Mouse (Mus musculus): ENCODE data around the gene Mfsd4b1. TPM values are rescaled to one million over a fixed set of nuclear protein-coding genes. Genes with fewer than 3 reads are reported as not detected.

The Mfsd4b1 gene
- total and polyA plus RNA-seq, 3 experiments, result not detected

DNA sequence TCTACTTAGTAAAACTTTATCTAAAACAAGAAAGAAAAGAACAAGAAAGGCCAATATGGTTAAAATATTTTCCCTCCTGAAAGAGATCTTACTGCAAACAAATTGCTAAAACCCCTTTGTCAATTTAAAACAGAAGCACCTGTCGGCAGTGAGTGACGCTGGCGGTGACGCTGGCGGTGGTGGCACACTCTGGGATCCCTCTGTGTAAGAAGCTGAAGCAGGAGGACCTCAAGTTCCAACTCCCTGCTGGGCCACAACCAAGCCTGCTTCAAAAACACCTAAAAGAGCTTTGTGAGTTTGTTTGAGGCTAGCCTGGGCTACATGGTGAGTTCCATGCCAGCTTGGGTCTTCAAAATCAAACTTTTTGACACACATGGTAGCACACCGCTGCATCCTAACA is 9.9 kb upstream of the Mfsd4b1 start:
- no peak overlapping the region for H3K4me3 ChIP-seq (ENCODE audit: control insufficient read depth in 1 of 2, insufficient read depth in 1 of 2, low read depth in 2 of 2, low read length in 2 of 2)
- no peak overlapping the region for H3K27ac ChIP-seq (ENCODE audit: control insufficient read depth, low read depth, low read length)
- H3K36me3 ChIP-seq (ENCODE audit: control insufficient read depth in 1 of 2, insufficient read depth in 2 of 2, low read length in 2 of 2), result no peaks in the 10 kb centered on the region
- no peak for TF ChIP-seq CHD2 (IDR thresholded peaks at IDR 0.05; ENCODE audit: low read length)
- no peak for TF ChIP-seq TAL1 (IDR thresholded peaks at IDR 0.05; ENCODE audit: low read length)
- no peak for TF ChIP-seq POLR2A (IDR thresholded peaks at IDR 0.05; ENCODE audit: control insufficient read depth in 1 of 2, insufficient read depth in 1 of 2, low read depth in 1 of 2, low read length in 2 of 2, poor library complexity in 1 of 2)
- no peak for TF ChIP-seq BHLHE40 (IDR thresholded peaks at IDR 0.05; ENCODE audit: borderline replicate concordance, low read depth, low read length)
- no peak for TF ChIP-seq NRF1 (IDR thresholded peaks at IDR 0.05; ENCODE audit: insufficient read depth, low read depth, low read length, poor library complexity, severe bottlenecking)
- TF ChIP-seq KAT2A (conservative IDR thresholded peaks at IDR 0.05; ENCODE audit: low read depth, low read length), result no peak
- no peak for TF ChIP-seq ZNF384 (IDR thresholded peaks at IDR 0.05; ENCODE audit: low read depth, low read length)
- no peak for TF ChIP-seq GABPA (IDR thresholded peaks at IDR 0.05; ENCODE audit: low read depth, low read length)
- no peak for TF ChIP-seq ETS1 (IDR thresholded peaks at IDR 0.05; ENCODE audit: low read depth, low read length)
- no peak for TF ChIP-seq TBP (IDR thresholded peaks at IDR 0.05; ENCODE audit: low read depth, low read length)
- no peak for TF ChIP-seq MXI1 (IDR thresholded peaks at IDR 0.05; ENCODE audit: low read depth, low read length)
- TF ChIP-seq EP300 (IDR thresholded peaks at IDR 0.05; ENCODE audit: low read depth in 1 of 2, low read length in 2 of 2), result no peak
- TF ChIP-seq HCFC1 (IDR thresholded peaks at IDR 0.05; ENCODE audit: low read depth, low read length), result no peak
- TF ChIP-seq CHD1 (IDR thresholded peaks at IDR 0.05; ENCODE audit: low read depth, low read length), result no peak
- no peak for TF ChIP-seq MAX (IDR thresholded peaks at IDR 0.05; ENCODE audit: low read length)
- no peak for TF ChIP-seq UBTF (IDR thresholded peaks at IDR 0.05; ENCODE audit: borderline replicate concordance, insufficient read depth, low read depth, low read length)
- TF ChIP-seq ZMIZ1 (IDR thresholded peaks at IDR 0.05; ENCODE audit: low read depth, low read length), result no peak
- TF ChIP-seq USF1 (IDR thresholded peaks at IDR 0.05; ENCODE audit: low read depth, low read length), result no peak
- TF ChIP-seq CTCF (IDR thresholded peaks at IDR 0.05 in 2 of 3, conservative IDR thresholded peaks at IDR 0.05 in 1 of 3; ENCODE audit: control insufficient read depth in 1 of 3, insufficient read depth in 1 of 3, low read depth in 2 of 3, low read length in 3 of 3, poor library complexity in 1 of 3, severe bottlenecking in 1 of 3), result no peak
- H3K4me1 ChIP-seq (ENCODE audit: control insufficient read depth in 1 of 2, insufficient read depth in 2 of 2, low read length in 2 of 2), result no peaks in the 10 kb centered on the region
- no peaks in the 10 kb centered on the region for H3K79me2 ChIP-seq (ENCODE audit: control insufficient read depth, insufficient read depth, low read length, poor library complexity)
- DNase-seq (ENCODE audit: low read depth, low spot score), result no peak
- H3K9ac ChIP-seq (ENCODE audit: control insufficient read depth, low read depth, low read length, poor library complexity, severe bottlenecking), result no peak overlapping the region
- H3K9me3 ChIP-seq (replicated peaks; ENCODE audit: insufficient read depth, low read length), result no peaks in the 10 kb centered on the region
- no peaks in the 10 kb centered on the region for H3K27me3 ChIP-seq (ENCODE audit: control insufficient read depth in 1 of 2, insufficient read depth in 2 of 2, low read length in 2 of 2)

DNA sequence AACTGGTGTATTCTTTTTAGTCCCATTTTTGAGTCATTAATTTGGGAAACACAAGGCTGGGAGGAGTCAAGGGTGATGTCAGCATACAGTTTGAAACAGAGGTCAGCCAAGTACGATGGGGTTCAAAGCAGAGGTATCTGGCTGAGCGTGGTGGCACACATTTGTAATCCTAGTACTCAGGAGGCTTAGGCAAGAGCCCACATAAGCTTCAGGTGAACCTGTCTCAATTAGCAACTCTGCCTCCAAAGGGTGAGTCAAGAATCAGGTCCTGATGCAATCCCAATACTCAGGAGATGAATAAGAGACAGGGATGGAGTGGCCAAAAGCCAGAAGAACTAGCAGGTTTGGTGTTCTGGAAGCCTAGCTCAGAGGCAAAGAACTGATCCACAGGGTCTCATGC is 7.8 kb upstream of the Mfsd4b1 start:
- Histone ChIP-seq H3K9ac (ENCODE audit: control insufficient read depth, low read depth, low read length, poor library complexity, severe bottlenecking) (no peak overlapping the region), H3K9me3 (replicated peaks; ENCODE audit: insufficient read depth, low read length) (no peaks in the 10 kb centered on the region), H3K27ac (ENCODE audit: control insufficient read depth, low read depth, low read length) (no peak overlapping the region), H3K4me1 (ENCODE audit: control insufficient read depth in 1 of 2, insufficient read depth in 2 of 2, low read length in 2 of 2) (no peaks in the 10 kb centered on the region), H3K36me3 (ENCODE audit: control insufficient read depth in 1 of 2, insufficient read depth in 2 of 2, low read length in 2 of 2) (no peaks in the 10 kb centered on the region), H3K4me3 (ENCODE audit: control insufficient read depth in 1 of 2, insufficient read depth in 1 of 2, low read depth in 2 of 2, low read length in 2 of 2) (no peak overlapping the region), H3K27me3 (ENCODE audit: control insufficient read depth in 1 of 2, insufficient read depth in 2 of 2, low read length in 2 of 2) (no peaks in the 10 kb centered on the region), H3K79me2 (ENCODE audit: control insufficient read depth, insufficient read depth, low read length, poor library complexity) (no peaks in the 10 kb centered on the region)
- no peak for DNase-seq (ENCODE audit: low read depth, low spot score)
- no peak for TF ChIP-seq JUND (IDR thresholded peaks at IDR 0.05; ENCODE audit: low read depth, low read length)
- TF ChIP-seq MAFK (IDR thresholded peaks at IDR 0.05; ENCODE audit: borderline replicate concordance, low read depth, low read length), result no peak
- TF ChIP-seq ZC3H11A (IDR thresholded peaks at IDR 0.05; ENCODE audit: low read depth, low read length), result no peak
- TF ChIP-seq E2F4 (IDR thresholded peaks at IDR 0.05; ENCODE audit: borderline replicate concordance, low read depth, low read length), result no peak
- TF ChIP-seq MXI1 (IDR thresholded peaks at IDR 0.05; ENCODE audit: low read depth, low read length), result no peak
- no peak for TF ChIP-seq TBP (IDR thresholded peaks at IDR 0.05; ENCODE audit: low read depth, low read length)
- no peak for TF ChIP-seq GATA1 (IDR thresholded peaks at IDR 0.05; ENCODE audit: low read depth, low read length)
- no peak for TF ChIP-seq SMC3 (IDR thresholded peaks at IDR 0.05; ENCODE audit: low read depth, low read length)
